Mouse (Mus musculus): ENCODE measurements around the gene Prelid3b. TPM values are rescaled to one million over a fixed set of nuclear protein-coding genes. Genes with fewer than 3 reads are reported as not detected.

The Prelid3b gene
- polyA plus RNA-seq, 1 experiment: 90.0 TPM

GRCm38 (mm10) chr2:174492858-174493257 is 20.0 kb upstream of the Prelid3b start:
- Histone ChIP-seq H3K4me3 (ENCODE audit: insufficient read depth, poor library complexity, severe bottlenecking) (no peak overlapping the region), H3K36me3 (ENCODE audit: control insufficient read depth, insufficient read depth) (no peaks in the 10 kb centered on the region), H3ac (ENCODE audit: control insufficient read depth, insufficient read length, low read depth) (no peak overlapping the region), H3K79me2 (ENCODE audit: control insufficient read depth, insufficient read depth) (no peaks in the 10 kb centered on the region), H3K79me3 (ENCODE audit: low read depth) (no peaks in the 10 kb centered on the region), H3K27me3 (ENCODE audit: control insufficient read depth, insufficient read depth, insufficient read length) (no peaks in the 10 kb centered on the region)
- no peak for TF ChIP-seq USF1 (IDR thresholded peaks at IDR 0.05; ENCODE audit: low read depth)

GRCm38 (mm10) chr2:174487005-174487404 is 14.1 kb upstream of the Prelid3b start:
- no peaks in the 10 kb centered on the region for H3K36me3 ChIP-seq (ENCODE audit: control insufficient read depth, insufficient read depth)
- H3K79me2 ChIP-seq (ENCODE audit: control insufficient read depth, insufficient read depth): no peaks in the 10 kb centered on the region
- no peak overlapping the region for H3K4me3 ChIP-seq (ENCODE audit: insufficient read depth, poor library complexity, severe bottlenecking)
- no peaks in the 10 kb centered on the region for H3K27me3 ChIP-seq (ENCODE audit: control insufficient read depth, insufficient read depth, insufficient read length)
- H3K79me3 ChIP-seq (ENCODE audit: low read depth): no peaks in the 10 kb centered on the region
- no peak overlapping the region for H3ac ChIP-seq (ENCODE audit: control insufficient read depth, insufficient read length, low read depth)
- TF ChIP-seq USF1 (IDR thresholded peaks at IDR 0.05; ENCODE audit: low read depth): no peak
- TF ChIP-seq MAX (IDR thresholded peaks at IDR 0.05): no peak
- TF ChIP-seq CTCF (IDR thresholded peaks at IDR 0.05; ENCODE audit: control insufficient read depth, insufficient read depth, insufficient read length): no peak
- no peak for TF ChIP-seq MYOG (IDR thresholded peaks at IDR 0.05; ENCODE audit: control insufficient read depth, extremely low read depth, insufficient read length)

DNA sequence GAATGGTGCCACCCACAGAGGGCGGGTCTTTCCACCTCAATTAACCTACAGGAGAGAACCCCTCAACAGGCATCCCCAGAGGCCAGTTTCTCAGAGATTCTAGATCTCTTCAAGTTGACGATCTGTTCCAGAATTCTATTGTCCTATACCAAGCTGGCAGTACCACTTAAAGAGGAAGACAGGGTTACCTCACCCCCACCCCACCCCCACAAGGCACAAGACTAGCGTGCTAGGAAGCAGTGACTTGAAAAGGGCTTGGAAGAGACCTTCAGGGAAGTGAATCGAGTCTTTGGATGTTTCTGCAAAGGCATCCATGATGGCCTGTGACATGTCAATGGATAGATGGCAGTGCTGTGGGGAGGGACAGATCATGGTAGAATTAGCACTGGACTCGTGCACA is 5.9 kb upstream of the Prelid3b start:
- Histone ChIP-seq H3K4me3 (ENCODE audit: insufficient read depth, poor library complexity, severe bottlenecking) (no peak overlapping the region), H3ac (ENCODE audit: control insufficient read depth, insufficient read length, low read depth) (no peak overlapping the region), H3K27me3 (ENCODE audit: control insufficient read depth, insufficient read depth, insufficient read length) (no peaks in the 10 kb centered on the region), H3K79me3 (ENCODE audit: low read depth) (no peaks in the 10 kb centered on the region), H3K36me3 (ENCODE audit: control insufficient read depth, insufficient read depth) (no peaks in the 10 kb centered on the region), H3K79me2 (ENCODE audit: control insufficient read depth, insufficient read depth) (no peaks in the 10 kb centered on the region)
- no peak for TF ChIP-seq MYOD1 (IDR thresholded peaks at IDR 0.05; ENCODE audit: control insufficient read depth, insufficient read length, low read depth)
- no peak for TF ChIP-seq USF1 (IDR thresholded peaks at IDR 0.05; ENCODE audit: low read depth)
- TF ChIP-seq CEBPB (IDR thresholded peaks at IDR 0.05; ENCODE audit: low read depth): no peak
- no peak for TF ChIP-seq MAX (IDR thresholded peaks at IDR 0.05)
- TF ChIP-seq MYOG (IDR thresholded peaks at IDR 0.05; ENCODE audit: control insufficient read depth, extremely low read depth, insufficient read length): no peak
- TF ChIP-seq CTCF (IDR thresholded peaks at IDR 0.05; ENCODE audit: control insufficient read depth, insufficient read depth, insufficient read length): no peak
- TF ChIP-seq FOSL1 (IDR thresholded peaks at IDR 0.05; ENCODE audit: insufficient read depth, low read length, poor library complexity, severe bottlenecking): no peak

- H3K27me3 ChIP-seq (ENCODE audit: control insufficient read depth, insufficient read depth, insufficient read length): no peaks in the 10 kb centered on the region
- TF ChIP-seq MYOG (IDR thresholded peaks at IDR 0.05; ENCODE audit: control insufficient read depth, extremely low read depth, insufficient read length): no peak
- TF ChIP-seq CTCF (IDR thresholded peaks at IDR 0.05; ENCODE audit: control insufficient read depth, insufficient read depth, insufficient read length): no peak
- no peak for TF ChIP-seq MAX (IDR thresholded peaks at IDR 0.05)
- no peak overlapping the region for H3K4me3 ChIP-seq (ENCODE audit: insufficient read depth, poor library complexity, severe bottlenecking)
- no peaks in the 10 kb centered on the region for H3K36me3 ChIP-seq (ENCODE audit: control insufficient read depth, insufficient read depth)
- H3K79me2 ChIP-seq (ENCODE audit: control insufficient read depth, insufficient read depth): peaks cover under 1% of the 10 kb centered on the region
- H3ac ChIP-seq (ENCODE audit: control insufficient read depth, insufficient read length, low read depth): no peak overlapping the region
- H3K79me3 ChIP-seq (ENCODE audit: low read depth): no peaks in the 10 kb centered on the region
Measured at GRCm38 (mm10) chr2:174477543-174478319, 4.8 kb upstream of the Prelid3b start.

DNA sequence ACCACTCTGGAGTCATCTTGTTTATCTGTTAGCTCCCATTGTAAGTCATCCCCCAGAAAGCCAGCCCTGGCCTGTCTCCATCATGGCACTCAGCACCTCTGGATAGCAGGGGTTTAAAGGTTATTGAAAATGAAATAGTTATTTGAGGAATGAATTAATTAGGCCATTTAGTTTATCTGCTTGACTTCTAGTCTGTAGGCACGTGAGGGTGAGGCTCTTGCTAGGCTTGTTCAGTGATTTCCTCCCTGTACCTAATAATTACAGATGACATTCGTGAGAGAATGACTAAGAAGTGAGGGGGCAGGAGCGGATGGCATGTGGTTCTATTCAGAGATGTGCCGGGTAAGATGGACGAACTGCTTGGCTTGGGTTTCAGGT is 658 bp upstream of the Prelid3b start:
- Histone ChIP-seq H3K27me3 (ENCODE audit: control insufficient read depth, insufficient read depth, insufficient read length) (no peaks in the 10 kb centered on the region), H3K36me3 (ENCODE audit: control insufficient read depth, insufficient read depth) (peaks cover 31% of the 10 kb centered on the region), H3K79me3 (ENCODE audit: low read depth) (peaks cover 40% of the 10 kb centered on the region), H3K79me2 (ENCODE audit: control insufficient read depth, insufficient read depth) (peaks cover 42% of the 10 kb centered on the region), H3ac (ENCODE audit: control insufficient read depth, insufficient read length, low read depth) (peak overlapping the region; percentile 15), H3K4me3 (ENCODE audit: insufficient read depth, poor library complexity, severe bottlenecking) (peak overlapping the region; percentile 16)
- TF ChIP-seq CTCF (IDR thresholded peaks at IDR 0.05; ENCODE audit: control insufficient read depth, insufficient read depth, insufficient read length) (no peak), MAX (IDR thresholded peaks at IDR 0.05) (peak; percentile 39)

DNA sequence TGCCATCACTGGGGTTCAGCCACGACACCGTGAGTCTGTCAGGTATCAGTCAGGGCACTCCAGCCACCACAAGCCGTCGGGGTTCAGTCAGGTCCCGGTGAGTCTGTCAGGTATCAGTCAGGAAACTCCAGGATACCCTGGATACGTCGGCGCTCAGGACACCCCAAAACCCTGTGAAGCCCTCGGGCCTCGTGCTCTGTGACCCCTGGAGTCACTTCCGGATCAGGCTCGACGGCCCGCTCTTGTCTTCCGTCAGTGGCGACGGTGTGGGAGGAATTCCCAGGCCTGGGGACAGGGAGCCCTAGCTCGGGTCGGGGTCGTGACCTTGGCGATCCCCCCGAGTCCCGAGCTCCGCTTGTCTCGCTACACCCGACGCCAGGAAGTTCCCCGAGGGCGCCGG is 474 bp downstream of the Prelid3b start:
- H3K79me3 ChIP-seq (ENCODE audit: low read depth): peaks cover 51% of the 10 kb centered on the region
- H3ac ChIP-seq (ENCODE audit: control insufficient read depth, insufficient read length, low read depth): peak overlapping the region; percentile 88
- TF ChIP-seq MYOG (IDR thresholded peaks at IDR 0.05; ENCODE audit: control insufficient read depth, extremely low read depth, insufficient read length) (no peak), CEBPB (IDR thresholded peaks at IDR 0.05; ENCODE audit: low read depth) (no peak), CTCF (IDR thresholded peaks at IDR 0.05; ENCODE audit: control insufficient read depth, insufficient read depth, insufficient read length) (no peak), FOSL1 (IDR thresholded peaks at IDR 0.05; ENCODE audit: insufficient read depth, low read length, poor library complexity, severe bottlenecking) (no peak)
- H3K79me2 ChIP-seq (ENCODE audit: control insufficient read depth, insufficient read depth): peaks cover 54% of the 10 kb centered on the region
- H3K36me3 ChIP-seq (ENCODE audit: control insufficient read depth, insufficient read depth): peaks cover 40% of the 10 kb centered on the region
- peak overlapping the region; percentile 83 for H3K4me3 ChIP-seq (ENCODE audit: insufficient read depth, poor library complexity, severe bottlenecking)
- no peaks in the 10 kb centered on the region for H3K27me3 ChIP-seq (ENCODE audit: control insufficient read depth, insufficient read depth, insufficient read length)
